Mouse (Mus musculus) CH12.LX (cell line): ENCODE measurements around the gene Prkg1. TPM values are rescaled to one million over a fixed set of nuclear protein-coding genes. Genes with fewer than 3 reads are reported as not detected.

Source experiments
- DNase-seq: peaks from one replicate; pipeline ENCODE4 v3.0.0-alpha.2; 2013; ENCODE audit errors: extremely low read depth
- H3K27ac ChIP-seq: 2 replicates; pipeline ENCODE4 v1.5.1; 2012; ENCODE audit warnings: low read depth, mild to moderate bottlenecking, control low read depth, moderate library complexity; ENCODE audit not compliant: insufficient read depth
- H3K27me3 ChIP-seq: replicated peaks from 2 replicates; pipeline ENCODE3; 2012; ENCODE audit warnings: inconsistent platforms
- H3K36me3 ChIP-seq, 2 experiments: replicated peaks in 1 of 2; 2 replicates each; pipeline versions ENCODE3 to v1.6.1; 2012; ENCODE audit warnings: inconsistent platforms in 1 of 2, low read length in 1 of 2, mild to moderate bottlenecking in 1 of 2, mixed read lengths in 1 of 2, moderate library complexity in 1 of 2; ENCODE audit not compliant: control insufficient read depth in 1 of 2, insufficient read depth in 1 of 2
- H3K4me1 ChIP-seq, 2 experiments: 2 replicates each; pipeline ENCODE4 v1.6.1; 2012; ENCODE audit warnings: inconsistent platforms in 1 of 2, moderate library complexity in 1 of 2; ENCODE audit not compliant: insufficient read depth in 2 of 2, control insufficient read depth in 1 of 2
- H3K4me2 ChIP-seq: 2 replicates; pipeline ENCODE4 v1.6.1; 2012; ENCODE audit warnings: low read depth, mild to moderate bottlenecking, control low read depth; ENCODE audit not compliant: poor library complexity, insufficient read depth, severe bottlenecking
- H3K4me3 ChIP-seq, 3 experiments: fragments of 150-350 bp in 1 of 3; sonication (generic) in 1 of 3; replicated peaks in 1 of 3; 2 replicates each; pipeline versions ENCODE3 to v1.5.1; 2011 to 2012; ENCODE audit warnings: low read depth in 2 of 3, low read length in 2 of 3, mild to moderate bottlenecking in 2 of 3, moderate library complexity in 2 of 3, control low read depth in 1 of 3, improper control_type of control experiment in 1 of 3, inconsistent platforms in 1 of 3, mixed read lengths in 1 of 3; ENCODE audit not compliant: poor library complexity in 1 of 3
- H3K79me2 ChIP-seq: replicated peaks from 2 replicates; pipeline ENCODE4 v1.6.1; 2012; ENCODE audit warnings: mild to moderate bottlenecking, moderate library complexity; ENCODE audit not compliant: control insufficient read depth, poor library complexity, insufficient read depth, severe bottlenecking; ENCODE audit errors: extremely low read depth
- H3K9ac ChIP-seq: 2 replicates; pipeline ENCODE4 v1.6.1; 2012; ENCODE audit warnings: low read depth, mild to moderate bottlenecking, control low read depth, moderate library complexity; ENCODE audit not compliant: insufficient read depth
- H3K9me3 ChIP-seq: replicated peaks from 2 replicates; pipeline ENCODE3; 2012; ENCODE audit warnings: low read length, inconsistent platforms, mixed read lengths
- BHLHE40 ChIP-seq: IDR thresholded peaks from 2 replicates; pipeline ENCODE4 v1.6.1; 2011; ENCODE audit warnings: mild to moderate bottlenecking, low read depth, low read length, improper control_type of control experiment
- CHD2 ChIP-seq: IDR thresholded peaks from 2 replicates; pipeline ENCODE4 v1.6.1; 2011; ENCODE audit warnings: low read length, improper control_type of control experiment
- E2F4 ChIP-seq: IDR thresholded peaks from 2 replicates; pipeline ENCODE4 v1.6.1; 2011; ENCODE audit warnings: low read depth, low read length, improper control_type of control experiment; ENCODE audit not compliant: insufficient replicate concordance
- ETS1 ChIP-seq: conservative IDR thresholded peaks from 2 replicates; pipeline ENCODE4 v1.6.1; 2012; ENCODE audit warnings: low read depth, mild to moderate bottlenecking, inconsistent platforms, low read length, improper control_type of control experiment, moderate library complexity
- JUN ChIP-seq: IDR thresholded peaks from 2 replicates; pipeline ENCODE4 v1.6.1; 2011; ENCODE audit warnings: low read depth, mild to moderate bottlenecking, low read length, improper control_type of control experiment, moderate library complexity; ENCODE audit not compliant: insufficient read depth
- MAX ChIP-seq: IDR thresholded peaks from 2 replicates; pipeline ENCODE4 v1.6.1; 2011; ENCODE audit warnings: low read length, improper control_type of control experiment
- PAX5 ChIP-seq: IDR thresholded peaks from 2 replicates; pipeline ENCODE4 v1.6.1; 2012; ENCODE audit warnings: low read length, inconsistent platforms, mixed read lengths
- RAD21 ChIP-seq: IDR thresholded peaks from 2 replicates; pipeline ENCODE4 v1.6.1; 2011; ENCODE audit warnings: low read depth, mild to moderate bottlenecking, low read length, improper control_type of control experiment, moderate library complexity
- SIN3A ChIP-seq: IDR thresholded peaks from 2 replicates; pipeline ENCODE4 v1.6.1; 2012; ENCODE audit warnings: low read length, improper control_type of control experiment, inconsistent platforms
- TBP ChIP-seq: conservative IDR thresholded peaks from 2 replicates; pipeline ENCODE4 v1.6.1; 2011; ENCODE audit warnings: low read depth, low read length, improper control_type of control experiment
- ZNF384 ChIP-seq: IDR thresholded peaks from 2 replicates; pipeline ENCODE4 v1.6.1; 2012; ENCODE audit warnings: low read depth, low read length, improper control_type of control experiment, inconsistent platforms
- dilution Hi-C: fragments of 300-500 bp; cut with MboI; formaldehyde crosslinking; loops from 2 replicates; pipeline ENCODE4 v1.14.3; 2020; ENCODE audit warnings: low sequenced_read_pairs; ENCODE audit not compliant: extremely low pct_unique_long_range_greater_than_20kb, extremely low pct_ligation_motif_present
- in situ Hi-C: fragments of 300-500 bp; cut with MboI; formaldehyde crosslinking; loops from 3 replicates; pipeline ENCODE4 v1.14.3; 2019; ENCODE audit warnings: low sequenced_read_pairs, low pct_ligation_motif_present, low pct_unique_long_range_greater_than_20kb, mixed read lengths
- polyA plus RNA-seq: library from polyadenylated mRNA; unstranded; fragments of >175 nt; gene quantifications from 2 replicates; pipeline ENCODE4 v1.2.1, GENCODE M21; 2012; ENCODE audit warnings: low read depth; ENCODE audit not compliant: insufficient read length
- total RNA-seq, 2 experiments: library from RNA; depleted of rRNA; stranded (reverse); fragments of 300-350 nt in 1 of 2; fragments of >200 nt in 1 of 2; gene quantifications; 2 replicates each; pipeline ENCODE4 v1.2.3; 2012 to 2014

Gene Prkg1
- total and polyA plus RNA-seq, 3 experiments, result not detected

GRCm38 (mm10) chr19:31340898-31341297 is 423.9 kb downstream of the Prkg1 start:
- H3K36me3 ChIP-seq, result no peaks in the 10 kb centered on the region
- H3K4me3 ChIP-seq, result no peak overlapping the region
- no peak overlapping the region for H3K4me2 ChIP-seq
- TF ChIP-seq SIN3A, result no peak
- TF ChIP-seq ZNF384, result no peak
- TF ChIP-seq CHD2, result no peak
- no peak overlapping the region for H3K27ac ChIP-seq
- in situ Hi-C loops, result no loop called here
- H3K79me2 ChIP-seq, result no peaks in the 10 kb centered on the region
- H3K4me1 ChIP-seq, result peaks cover 3 to 4% of the 10 kb centered on the region in 2 experiments; a peak in 3 of 4 replicates
- no peaks in the 10 kb centered on the region for H3K9me3 ChIP-seq
- no peak for DNase-seq
- dilution Hi-C loops, result no loop called here
- no peaks in the 10 kb centered on the region for H3K27me3 ChIP-seq
- no peak overlapping the region for H3K9ac ChIP-seq

- no peak overlapping the region for H3K9ac ChIP-seq
- no peaks in the 10 kb centered on the region for H3K9me3 ChIP-seq
- no peaks in the 10 kb centered on the region for H3K36me3 ChIP-seq
- in situ Hi-C loops, result no loop called here
- DNase-seq, result no peak
- no peak overlapping the region for H3K4me3 ChIP-seq
- no peaks in the 10 kb centered on the region for H3K27me3 ChIP-seq
- no peaks in the 10 kb centered on the region for H3K79me2 ChIP-seq
- H3K27ac ChIP-seq, result no peak overlapping the region
- TF ChIP-seq TBP (no peak), E2F4 (no peak), JUN (no peak), ETS1 (no peak), BHLHE40 (no peak)
- H3K4me2 ChIP-seq, result no peak overlapping the region
- dilution Hi-C loops, result no loop called here
- peaks cover 8 to 12% of the 10 kb centered on the region in 2 experiments for H3K4me1 ChIP-seq
Observed at GRCm38 (mm10) chr19:31338355-31339101, 426.3 kb downstream of the Prkg1 start.

GRCm38 (mm10) chr19:31337863-31338217 is 427.0 kb downstream of the Prkg1 start:
- DNase-seq, result peak; percentile 37
- Histone ChIP-seq H3K27ac (no peak overlapping the region), H3K4me2 (no peak overlapping the region), H3K27me3 (no peaks in the 10 kb centered on the region), H3K4me1 (peaks cover 8 to 12% of the 10 kb centered on the region in 2 experiments), H3K79me2 (no peaks in the 10 kb centered on the region), H3K36me3 (no peaks in the 10 kb centered on the region), H3K4me3 (no peak overlapping the region), H3K9ac (no peak overlapping the region), H3K9me3 (no peaks in the 10 kb centered on the region)
- TF ChIP-seq BHLHE40 (peak; percentile 87), MAX (no peak), PAX5 (no peak), RAD21 (no peak)
- in situ Hi-C loops (no loop called here), dilution Hi-C loops (no loop called here)
